Mouse (Mus musculus): Measurements from ENCODE around the gene Gpc6.

- TF ChIP-seq CTCF (IDR thresholded peaks at IDR 0.05; ENCODE audit: borderline replicate concordance, insufficient read depth, low read length) (no peak), POLR2A (IDR thresholded peaks at IDR 0.05; ENCODE audit: low read depth, low read length) (no peak)
These were observed 996.4 kb downstream of the Gpc6 start for GRCm38 (mm10) chr14:117921393-117922014.
